Mouse (Mus musculus) inflammation-experienced regulatory T-cells, adult 6 months (primary cell): ENCODE results near the gene Cfap52. TPM values are rescaled to one million over a fixed set of nuclear protein-coding genes. Genes with fewer than 3 reads are reported as not detected.

Source experiments
- ATAC-seq: one replicate; pipeline ENCODE4 v1.8.0; 2017
- polyA plus RNA-seq, 3 experiments: library from polyadenylated mRNA; unstranded; fragments of 100-300 nt; shearing (Covaris generic); gene quantifications; one replicate each; pipeline ENCODE4 v1.2.1; 2017

The Cfap52 gene
- not detected for polyA plus RNA-seq

GRCm38 (mm10) chr11:67965242-67965883 is at the start of gene Cfap52:
TSS of gene Cfap52 (minus strand) at chr11:67965651.
- ATAC-seq: peak; percentile 29

- no peak for ATAC-seq
Observed at GRCm38 (mm10) chr11:68012207-68012606, 46.8 kb upstream of the Cfap52 start.

GRCm38 (mm10) chr11:68009377-68009776 is 43.9 kb upstream of the Cfap52 start:
- no peak for ATAC-seq

GRCm38 (mm10) chr11:68007645-68008044 is 42.2 kb upstream of the Cfap52 start:
- ATAC-seq: no peak

GRCm38 (mm10) chr11:68006216-68006789 is 40.9 kb upstream of the Cfap52 start:
- no peak for ATAC-seq

GRCm38 (mm10) chr11:68004191-68004590 is 38.7 kb upstream of the Cfap52 start:
- no peak for ATAC-seq

- ATAC-seq: no peak
Observed at GRCm38 (mm10) chr11:67999629-68000028, 34.2 kb upstream of the Cfap52 start.

- no peak for ATAC-seq
Observed at GRCm38 (mm10) chr11:67998905-67999304, 33.5 kb upstream of the Cfap52 start.

- no peak for ATAC-seq
Observed at GRCm38 (mm10) chr11:67995965-67996364, 30.5 kb upstream of the Cfap52 start.

GRCm38 (mm10) chr11:67991240-67991639 is 25.8 kb upstream of the Cfap52 start:
- ATAC-seq: no peak

- no peak for ATAC-seq
Observed at GRCm38 (mm10) chr11:67983564-67983963, 18.1 kb upstream of the Cfap52 start.

- no peak for ATAC-seq
Observed at GRCm38 (mm10) chr11:67975252-67975651, 9.8 kb upstream of the Cfap52 start.

- ATAC-seq: no peak
Observed at GRCm38 (mm10) chr11:67973225-67973624, 7.8 kb upstream of the Cfap52 start.

GRCm38 (mm10) chr11:67972606-67973005 is 7.2 kb upstream of the Cfap52 start:
- no peak for ATAC-seq

GRCm38 (mm10) chr11:67967831-67968230 is 2.4 kb upstream of the Cfap52 start:
- ATAC-seq: no peak

- peak; percentile 90 for ATAC-seq
Observed at GRCm38 (mm10) chr11:67965905-67966878, 741 bp upstream of the Cfap52 start, which contains the start of gene Stx8. TSS of gene Stx8 (plus strand) at chr11:67966193.

GRCm38 (mm10) chr11:67964110-67964509 is 1.3 kb downstream of the Cfap52 start:
- no peak for ATAC-seq

GRCm38 (mm10) chr11:67954413-67954812 is 11.0 kb downstream of the Cfap52 start:
- ATAC-seq: no peak

GRCm38 (mm10) chr11:67953604-67954003 is 11.8 kb downstream of the Cfap52 start:
- no peak for ATAC-seq

GRCm38 (mm10) chr11:67949475-67949874 is 16.0 kb downstream of the Cfap52 start:
- no peak for ATAC-seq

GRCm38 (mm10) chr11:67948229-67948628 is 17.2 kb downstream of the Cfap52 start:
- no peak for ATAC-seq

- ATAC-seq: no peak
Observed at GRCm38 (mm10) chr11:67932156-67932555, 33.3 kb downstream of the Cfap52 start.

GRCm38 (mm10) chr11:67926348-67927055 is 38.9 kb downstream of the Cfap52 start:
- no peak for ATAC-seq
